In the genomic region with DNA sequence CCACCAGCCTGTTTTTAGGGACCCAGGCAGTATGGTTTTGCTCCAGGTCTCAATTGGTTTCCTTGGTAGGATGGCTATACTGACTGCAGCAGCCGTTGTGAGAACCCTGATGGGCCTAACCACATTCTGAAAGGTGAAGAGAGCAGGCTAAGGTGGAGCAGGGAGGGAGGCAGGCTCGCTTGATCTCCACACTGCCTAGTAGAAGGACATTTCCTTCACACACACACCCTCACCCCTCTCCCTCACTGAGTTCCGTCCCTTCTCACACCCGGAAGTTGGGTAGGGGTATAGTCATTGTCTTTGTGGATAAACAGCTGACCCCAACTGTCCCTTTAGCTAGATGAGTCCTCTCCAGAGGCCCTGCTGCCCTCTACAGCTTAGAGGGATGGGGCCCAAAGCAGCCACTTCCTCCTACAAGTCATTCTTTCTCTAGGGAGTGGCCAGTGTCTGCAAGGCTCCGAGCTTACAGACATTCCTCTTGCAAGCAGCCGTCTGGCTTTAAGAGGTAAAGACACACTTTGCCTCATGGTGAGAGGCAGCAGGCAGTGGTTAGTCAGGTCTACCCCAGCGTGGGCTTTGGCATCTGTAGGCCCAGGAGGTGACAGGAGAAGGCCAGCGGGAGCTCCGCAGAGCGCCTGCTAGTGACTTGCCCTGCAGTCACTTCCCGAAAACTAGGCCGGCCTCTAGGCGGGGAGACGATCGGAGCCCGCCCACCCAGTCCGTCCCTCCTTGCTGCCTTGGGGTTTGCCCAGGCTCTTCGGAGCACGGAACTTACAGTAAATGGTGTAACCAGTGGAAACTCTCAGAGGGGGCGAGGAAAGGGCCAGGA, we compare ENCODE assay signal across 7 mouse cellular contexts. TPM values are rescaled to one million over a fixed set of nuclear protein-coding genes. Genes with fewer than 3 reads are reported as not detected.
DNase-seq lines count a peak whose midpoint lies in the region; ATAC-seq and TF ChIP-seq lines count a peak whose summit lies in the region.

No protein-coding gene starts in this region.

- H3K4me2 ChIP-seq in midbrain, embryonic 11.5 days = peak overlapping the region; percentile 49

- peak overlapping the region; percentile 54 for H3K9ac ChIP-seq in midbrain, embryonic 11.5 days (ENCODE audit: low read length)

- TF ChIP-seq CTCF in small intestine, adult 2 months (IDR thresholded peaks at IDR 0.05; ENCODE audit: extremely low read depth, insufficient read length, insufficient replicate concordance, low read depth, low read length) = peak; percentile 27; the same call in 1 of the 2 replicates

- no peaks in the 10 kb centered on the region for H3K9me3 ChIP-seq in embryonic facial prominence, embryonic 10.5 days
- H3K9me3 ChIP-seq in limb, embryonic 10.5 days (replicated peaks) = no peaks in the 10 kb centered on the region
- H3K9me3 ChIP-seq in midbrain, embryonic 11.5 days (ENCODE audit: control insufficient read depth, low read length) = no peaks in the 10 kb centered on the region

- 0 out of 2 replicates have a peak, but pooled peaks have one; percentile 52 for ATAC-seq in midbrain, embryonic 11.5 days (ENCODE audit: low FRiP score)

- DNase-seq in adrenal gland, adult (ENCODE audit: inconsistent age in 2 of 2, low spot score in 1 of 2) = peak; percentile 91 to 96
- peak; percentile 79 for DNase-seq in embryonic facial prominence, embryonic 10.5 days (ENCODE audit: low spot score)
- peak; percentile 89 to 92 for DNase-seq in heart, adult 18-20 months
- DNase-seq in kidney, adult 18-20 months = peak; percentile 80
- DNase-seq in limb, embryonic 10.5 days (ENCODE audit: low spot score) = peak; percentile 73
- peak; percentile 93 for DNase-seq in midbrain, embryonic 11.5 days (ENCODE audit: low spot score, missing footprints)

- peak; percentile 94 for TF ChIP-seq POLR2A in small intestine, adult 2 months (IDR thresholded peaks at IDR 0.05; ENCODE audit: low read depth, low read length)

- peaks cover 56% of the 10 kb centered on the region for H3K27me3 ChIP-seq in embryonic facial prominence, embryonic 10.5 days (replicated peaks; ENCODE audit: low read depth, poor library complexity, severe bottlenecking)
- peaks cover 23% of the 10 kb centered on the region for H3K27me3 ChIP-seq in limb, embryonic 10.5 days (ENCODE audit: low read depth, poor library complexity, severe bottlenecking)
- no peaks in the 10 kb centered on the region for H3K27me3 ChIP-seq in midbrain, embryonic 11.5 days (ENCODE audit: control insufficient read depth, insufficient read depth, low read length)
- no peaks in the 10 kb centered on the region for H3K27me3 ChIP-seq in small intestine, adult 2 months (ENCODE audit: control insufficient read depth, insufficient read depth, low read length)

- H3K4me1 ChIP-seq in embryonic facial prominence, embryonic 10.5 days = peaks cover 16% of the 10 kb centered on the region
- peaks cover 20% of the 10 kb centered on the region for H3K4me1 ChIP-seq in limb, embryonic 10.5 days
- H3K4me1 ChIP-seq in midbrain, embryonic 11.5 days (ENCODE audit: control insufficient read depth, insufficient read depth, low read length) = peaks cover 8% of the 10 kb centered on the region; the same call in 1 of the 2 replicates
- H3K4me1 ChIP-seq in small intestine, adult 2 months (ENCODE audit: control insufficient read depth, insufficient read depth, insufficient read length, low read length) = peaks cover 12% of the 10 kb centered on the region; the same call in 1 of the 2 replicates

- 8% methylated on average over 20 of the region's 20 CpGs for WGBS in embryonic facial prominence, embryonic 10.5 days
- 11% methylated on average over 20 of the region's 20 CpGs for WGBS in limb, embryonic 10.5 days
- 7% methylated on average over 20 of the region's 20 CpGs for WGBS in midbrain, embryonic 11.5 days
- 5% methylated on average over 20 of the region's 20 CpGs for WGBS in small intestine, adult 2 months

- peak overlapping the region; percentile 69 for H3K27ac ChIP-seq in embryonic facial prominence, embryonic 10.5 days (replicated peaks)
- peak overlapping the region; percentile 65 for H3K27ac ChIP-seq in limb, embryonic 10.5 days
- H3K27ac ChIP-seq in midbrain, embryonic 11.5 days (ENCODE audit: low read depth, low read length) = no peak overlapping the region
- peak overlapping the region; percentile 80 for H3K27ac ChIP-seq in small intestine, adult 2 months (ENCODE audit: insufficient read depth, low read depth, low read length)

- no peaks in the 10 kb centered on the region for H3K36me3 ChIP-seq in embryonic facial prominence, embryonic 10.5 days (replicated peaks)
- H3K36me3 ChIP-seq in limb, embryonic 10.5 days = no peaks in the 10 kb centered on the region
- no peaks in the 10 kb centered on the region for H3K36me3 ChIP-seq in midbrain, embryonic 11.5 days (ENCODE audit: control insufficient read depth, insufficient read depth, low read length)
- no peaks in the 10 kb centered on the region for H3K36me3 ChIP-seq in small intestine, adult 2 months (ENCODE audit: control insufficient read depth, insufficient read depth, low read length)

- peak overlapping the region; percentile 54 for H3K4me3 ChIP-seq in embryonic facial prominence, embryonic 10.5 days
- peak overlapping the region; percentile 51 for H3K4me3 ChIP-seq in limb, embryonic 10.5 days
- peak overlapping the region; percentile 16 for H3K4me3 ChIP-seq in midbrain, embryonic 11.5 days (ENCODE audit: low read depth, low read length)
- H3K4me3 ChIP-seq in small intestine, adult 2 months (ENCODE audit: low read depth, low read length) = peak overlapping the region; percentile 62

RNA-seq across cellular contexts. Expression of a gene that starts 18.7 kb away (rescaled TPM):
- 2.4 and 2.6 TPM in 2 replicates for polyA plus RNA-seq in embryonic facial prominence, embryonic 10.5 days (2016; fragmentation: Nextera tagmentation; extraction: Ambion mirVana)
- 1 to 10 TPM; 1.1 to 1.9 TPM for total RNA-seq in heart, adult 18-20 months (2021)
- 0.74 and 1.5 TPM in 2 replicates for polyA plus RNA-seq in limb, embryonic 10.5 days (2016; fragmentation: Nextera tagmentation; extraction: Ambion mirVana)
- 1.7 and 2.3 TPM in 2 replicates for polyA plus RNA-seq in midbrain, embryonic 11.5 days (2014; fragmentation: Nextera tagmentation; extraction: Ambion mirVana)
- polyA plus RNA-seq in small intestine, adult 2 months (2012; rRNA removed) = 4.2 and 7.1 TPM in 2 replicates

RNA-seq across cellular contexts. Expression of a gene that starts 41.1 kb away (rescaled TPM):
- 0.74 and 0.88 TPM in 2 replicates for polyA plus RNA-seq in embryonic facial prominence, embryonic 10.5 days (2016; fragmentation: Nextera tagmentation; extraction: Ambion mirVana)
- 1 to 10 TPM; 2.2 to 3.2 TPM for total RNA-seq in heart, adult 18-20 months (2021)
- 0.41 and 0.93 TPM in 2 replicates for polyA plus RNA-seq in limb, embryonic 10.5 days (2016; fragmentation: Nextera tagmentation; extraction: Ambion mirVana)
- 1.3 and 1.7 TPM in 2 replicates for polyA plus RNA-seq in midbrain, embryonic 11.5 days (2014; fragmentation: Nextera tagmentation; extraction: Ambion mirVana)
- 1.8 and 3.4 TPM in 2 replicates for polyA plus RNA-seq in small intestine, adult 2 months (2012; rRNA removed)
